Mouse (Mus musculus): ENCODE results near the gene Gm42906. TPM values are rescaled to one million over a fixed set of nuclear protein-coding genes. Genes with fewer than 3 reads are reported as not detected.

The Gm42906 gene
- total and polyA plus RNA-seq, 3 experiments = not detected

DNA sequence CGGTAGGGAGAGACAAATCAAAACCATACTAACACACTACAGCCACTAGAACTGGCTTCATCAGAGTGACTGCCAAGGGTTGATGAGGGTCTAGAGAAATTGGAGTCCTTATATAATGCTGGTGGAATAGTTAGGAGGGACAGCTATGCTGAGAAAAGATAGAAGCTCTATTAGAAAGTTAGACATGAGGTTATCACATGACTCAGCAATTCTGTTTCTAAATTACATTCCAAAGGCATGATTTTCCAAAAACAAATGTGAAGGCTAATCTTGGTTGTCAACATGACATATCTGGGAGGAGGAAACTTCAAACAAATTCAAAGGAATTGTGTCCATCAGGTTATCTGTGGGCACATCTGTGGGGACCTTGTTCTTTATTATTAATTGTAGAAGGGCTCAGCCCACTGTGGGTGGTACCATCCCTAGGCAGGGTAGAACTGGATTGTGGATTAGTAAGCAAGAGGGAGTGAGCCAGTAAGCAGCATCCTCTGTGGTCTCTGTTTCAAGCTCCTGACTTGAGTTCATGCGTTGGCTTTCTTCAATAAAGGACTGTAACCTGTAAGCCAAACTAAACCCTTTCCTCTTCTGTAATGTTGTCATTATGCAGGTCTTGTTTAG is 10.4 kb downstream of the Gm42906 start:
- Histone ChIP-seq H3K9ac (ENCODE audit: insufficient read depth, low read depth) (no peak overlapping the region), H3K4me2 (ENCODE audit: insufficient read depth, low read depth, poor library complexity, severe bottlenecking) (no peak overlapping the region), H3K79me2 (replicated peaks; ENCODE audit: control insufficient read depth, extremely low read depth, insufficient read depth, poor library complexity, severe bottlenecking) (no peaks in the 10 kb centered on the region), H3K27me3 (replicated peaks) (no peaks in the 10 kb centered on the region), H3K9me3 (replicated peaks; ENCODE audit: low read length) (no peaks in the 10 kb centered on the region), H3K36me3 (replicated peaks in 1 of 2; ENCODE audit: control insufficient read depth in 1 of 2, insufficient read depth in 1 of 2, low read length in 1 of 2) (no peaks in the 10 kb centered on the region), H3K4me3 (replicated peaks in 1 of 3; ENCODE audit: low read depth in 2 of 3, low read length in 2 of 3, poor library complexity in 1 of 3) (no peak overlapping the region), H3K4me1 (ENCODE audit: control insufficient read depth in 1 of 2, insufficient read depth in 2 of 2) (peaks cover 6 to 42% of the 10 kb centered on the region in 2 experiments), H3K27ac (ENCODE audit: insufficient read depth, low read depth) (no peak overlapping the region)
- dilution Hi-C loops (cut with MboI; ENCODE audit: extremely low pct_ligation_motif_present, extremely low pct_unique_long_range_greater_than_20kb, low sequenced_read_pairs) (no loop called here), in situ Hi-C loops (cut with MboI; ENCODE audit: low pct_ligation_motif_present, low pct_unique_long_range_greater_than_20kb, low sequenced_read_pairs) (no loop called here)
- DNase-seq (ENCODE audit: extremely low read depth) = no peak
- no peak for TF ChIP-seq CHD1 (IDR thresholded peaks at IDR 0.05; ENCODE audit: low read depth, low read length)
- no peak for TF ChIP-seq MAX (IDR thresholded peaks at IDR 0.05; ENCODE audit: low read length)
- no peak for TF ChIP-seq MYC (IDR thresholded peaks at IDR 0.05; ENCODE audit: low read depth, low read length)
- TF ChIP-seq MAZ (IDR thresholded peaks at IDR 0.05; ENCODE audit: low read depth, low read length) = no peak

DNA sequence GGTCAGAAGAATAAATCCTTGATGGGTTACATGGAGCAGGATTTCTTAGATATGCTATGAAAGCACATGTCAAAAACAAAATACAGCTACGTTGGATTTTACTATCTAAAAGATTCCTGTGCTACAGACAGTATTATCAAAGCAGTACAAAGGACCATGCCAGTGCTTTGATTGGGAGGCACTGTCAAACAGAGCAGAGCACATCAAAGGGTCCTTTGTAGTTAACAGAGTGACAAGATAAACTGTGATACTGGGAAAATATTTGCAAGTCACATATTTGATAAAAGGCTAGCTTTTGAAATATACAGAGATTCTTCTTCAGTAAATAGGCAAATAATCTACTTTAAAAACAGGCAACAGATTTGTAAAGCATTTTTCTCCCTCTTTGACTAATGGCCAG is 11.0 kb downstream of the Gm42906 start:
- no peak for TF ChIP-seq TBP (conservative IDR thresholded peaks at IDR 0.05; ENCODE audit: low read depth, low read length)
- TF ChIP-seq MAFK (IDR thresholded peaks at IDR 0.05; ENCODE audit: insufficient replicate concordance, low read length) = no peak
- no peak for TF ChIP-seq UBTF (IDR thresholded peaks at IDR 0.05; ENCODE audit: low read depth, low read length)
- no peak for TF ChIP-seq NELFE (IDR thresholded peaks at IDR 0.05; ENCODE audit: low read depth, low read length)
- TF ChIP-seq POLR2AphosphoS2 (IDR thresholded peaks at IDR 0.05; ENCODE audit: low read depth, low read length) = no peak
- no peak for TF ChIP-seq POLR2A (IDR thresholded peaks at IDR 0.05; ENCODE audit: low read depth, low read length)
- TF ChIP-seq MYC (IDR thresholded peaks at IDR 0.05; ENCODE audit: low read depth, low read length) = no peak
- TF ChIP-seq ELF1 (IDR thresholded peaks at IDR 0.05; ENCODE audit: low read depth, low read length) = no peak
- TF ChIP-seq USF2 (conservative IDR thresholded peaks at IDR 0.05; ENCODE audit: low read depth, low read length) = no peak
- no peak for TF ChIP-seq MEF2A (IDR thresholded peaks at IDR 0.05; ENCODE audit: borderline replicate concordance, low read depth, low read length)
- no peak for DNase-seq (ENCODE audit: extremely low read depth)
- H3K79me2 ChIP-seq (replicated peaks; ENCODE audit: control insufficient read depth, extremely low read depth, insufficient read depth, poor library complexity, severe bottlenecking) = no peaks in the 10 kb centered on the region
- H3K27ac ChIP-seq (ENCODE audit: insufficient read depth, low read depth) = no peak overlapping the region
- in situ Hi-C loops (cut with MboI; ENCODE audit: low pct_ligation_motif_present, low pct_unique_long_range_greater_than_20kb, low sequenced_read_pairs) = no loop called here
- H3K4me2 ChIP-seq (ENCODE audit: insufficient read depth, low read depth, poor library complexity, severe bottlenecking) = no peak overlapping the region
- H3K9ac ChIP-seq (ENCODE audit: insufficient read depth, low read depth) = no peak overlapping the region
- no peaks in the 10 kb centered on the region for H3K36me3 ChIP-seq (replicated peaks in 1 of 2; ENCODE audit: control insufficient read depth in 1 of 2, insufficient read depth in 1 of 2, low read length in 1 of 2)
- H3K4me3 ChIP-seq (replicated peaks in 1 of 3; ENCODE audit: low read depth in 2 of 3, low read length in 2 of 3, poor library complexity in 1 of 3) = no peak overlapping the region
- dilution Hi-C loops (cut with MboI; ENCODE audit: extremely low pct_ligation_motif_present, extremely low pct_unique_long_range_greater_than_20kb, low sequenced_read_pairs) = no loop called here
- H3K4me1 ChIP-seq (ENCODE audit: control insufficient read depth in 1 of 2, insufficient read depth in 2 of 2) = peaks cover 4 to 38% of the 10 kb centered on the region in 2 experiments
- no peaks in the 10 kb centered on the region for H3K27me3 ChIP-seq (replicated peaks)
- no peaks in the 10 kb centered on the region for H3K9me3 ChIP-seq (replicated peaks; ENCODE audit: low read length)

DNA sequence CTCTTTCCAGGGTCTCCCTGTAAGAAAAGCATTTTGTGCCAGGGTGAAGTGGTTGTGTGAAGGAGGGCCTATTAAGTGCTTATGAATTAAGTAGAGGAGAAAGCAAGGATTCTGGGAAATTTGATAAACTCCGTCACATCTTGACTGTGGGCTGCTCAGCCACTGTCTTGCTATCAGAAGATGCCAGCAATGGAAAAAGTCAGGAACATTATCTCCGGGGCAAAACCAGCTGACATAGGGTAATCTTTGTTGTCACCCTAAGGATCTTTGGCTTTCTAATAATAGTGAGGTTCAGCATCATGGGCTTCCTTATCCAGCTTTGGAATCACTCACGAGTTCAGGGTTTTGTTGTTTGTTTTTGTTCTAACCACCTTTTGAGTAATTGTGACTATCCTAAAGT is 14.3 kb downstream of the Gm42906 start:
- peaks cover 0 to 15% of the 10 kb centered on the region in 2 experiments; a peak in 2 of 4 replicates for H3K4me1 ChIP-seq (ENCODE audit: control insufficient read depth in 1 of 2, insufficient read depth in 2 of 2)
- H3K79me2 ChIP-seq (replicated peaks; ENCODE audit: control insufficient read depth, extremely low read depth, insufficient read depth, poor library complexity, severe bottlenecking) = no peaks in the 10 kb centered on the region
- H3K4me3 ChIP-seq (replicated peaks in 1 of 3; ENCODE audit: low read depth in 2 of 3, low read length in 2 of 3, poor library complexity in 1 of 3) = no peak overlapping the region
- dilution Hi-C loops (cut with MboI; ENCODE audit: extremely low pct_ligation_motif_present, extremely low pct_unique_long_range_greater_than_20kb, low sequenced_read_pairs) = no loop called here
- H3K27me3 ChIP-seq (replicated peaks) = no peaks in the 10 kb centered on the region
- H3K9me3 ChIP-seq (replicated peaks; ENCODE audit: low read length) = no peaks in the 10 kb centered on the region
- DNase-seq (ENCODE audit: extremely low read depth) = no peak
- in situ Hi-C loops (cut with MboI; ENCODE audit: low pct_ligation_motif_present, low pct_unique_long_range_greater_than_20kb, low sequenced_read_pairs) = no loop called here
- H3K9ac ChIP-seq (ENCODE audit: insufficient read depth, low read depth) = no peak overlapping the region
- H3K4me2 ChIP-seq (ENCODE audit: insufficient read depth, low read depth, poor library complexity, severe bottlenecking) = no peak overlapping the region
- TF ChIP-seq ZC3H11A (IDR thresholded peaks at IDR 0.05; ENCODE audit: low read depth, low read length) (no peak), MAFK (IDR thresholded peaks at IDR 0.05; ENCODE audit: insufficient replicate concordance, low read length) (no peak)
- H3K36me3 ChIP-seq (replicated peaks in 1 of 2; ENCODE audit: control insufficient read depth in 1 of 2, insufficient read depth in 1 of 2, low read length in 1 of 2) = no peaks in the 10 kb centered on the region
- no peak overlapping the region for H3K27ac ChIP-seq (ENCODE audit: insufficient read depth, low read depth)
